8 mouse cellular contexts compared by ENCODE assay signal in genomic region chr6:34988081-34988761, GRCm38 (mm10). TPM values are rescaled to one million over a fixed set of nuclear protein-coding genes. Genes with fewer than 3 reads are reported as not detected.
DNase-seq lines count a peak whose midpoint lies in the region; ATAC-seq lines count a peak whose summit lies in the region.

Gene Slc23a4 (minus strand): TSS chr6:34988404.

- H3K36me3 ChIP-seq in heart, embryonic 11.5 days (ENCODE audit: control insufficient read depth, insufficient read depth, low read length) = no peaks in the 10 kb centered on the region
- H3K36me3 ChIP-seq in embryonic facial prominence, embryonic 11.5 days (replicated peaks; ENCODE audit: control insufficient read depth, insufficient read depth, low read depth, low read length) = no peaks in the 10 kb centered on the region
- H3K36me3 ChIP-seq in limb, embryonic 10.5 days = no peaks in the 10 kb centered on the region
- no peaks in the 10 kb centered on the region for H3K36me3 ChIP-seq in neural tube, embryonic 11.5 days (ENCODE audit: control insufficient read depth, insufficient read depth, low read length)

- H3K9ac ChIP-seq in heart, embryonic 11.5 days (ENCODE audit: low read depth, low read length) = peak within 1 kb of the TSS; percentile 30; the same call in 1 of the 2 replicates
- 0 out of 2 replicates have a peak within 1 kb of the TSS, but pooled peaks have one; percentile 10 for H3K9ac ChIP-seq in embryonic facial prominence, embryonic 11.5 days (replicated peaks; ENCODE audit: low read length)
- no peak within 1 kb of the TSS; the same call in 1 of the 2 replicates for H3K9ac ChIP-seq in neural tube, embryonic 11.5 days (ENCODE audit: low read length)

- no peak for DNase-seq in heart, postnatal 25 days (ENCODE audit: low spot score)
- peak; percentile 53 for DNase-seq in embryonic facial prominence, embryonic 11.5 days (ENCODE audit: low spot score)
- peak; percentile 46 for DNase-seq in limb, embryonic 10.5 days (ENCODE audit: low spot score)
- DNase-seq in neural tube, embryonic 11.5 days (ENCODE audit: low spot score) = peak; percentile 40
- no peak for DNase-seq in cerebellum, postnatal 36 days
- no peak for DNase-seq in kidney, postnatal 36 days

- ATAC-seq in heart, embryonic 11.5 days (replicated peaks; ENCODE audit: insufficient number of reproducible peaks, low FRiP score, low TSS enrichment) = no peak
- ATAC-seq in embryonic facial prominence, embryonic 11.5 days (replicated peaks; ENCODE audit: insufficient number of reproducible peaks, low FRiP score, low TSS enrichment, low read depth) = no peak
- no peak for ATAC-seq in neural tube, embryonic 11.5 days (ENCODE audit: insufficient read depth, low FRiP score, low TSS enrichment)
- no peak for ATAC-seq in frontal cortex, adult (ENCODE audit: low TSS enrichment)

- no peaks in the 10 kb centered on the region for H3K27me3 ChIP-seq in heart, embryonic 11.5 days (ENCODE audit: control insufficient read depth, insufficient read depth, low read length)
- no peaks in the 10 kb centered on the region for H3K27me3 ChIP-seq in embryonic facial prominence, embryonic 11.5 days (ENCODE audit: control insufficient read depth, insufficient read depth, low read length)
- H3K27me3 ChIP-seq in limb, embryonic 10.5 days (ENCODE audit: low read depth, poor library complexity, severe bottlenecking) = 0 out of 2 replicates have a peak, but pooled peaks cover 5% of the 10 kb centered on the region
- no peaks in the 10 kb centered on the region for H3K27me3 ChIP-seq in neural tube, embryonic 11.5 days (ENCODE audit: control insufficient read depth, insufficient read depth, low read length)

- intact Hi-C loops in heart, postnatal 25 days (cut with DNase I) = no loop called here

- WGBS in heart, embryonic 11.5 days (ENCODE audit: insufficient replicate concordance) = 5% methylated on average over 20 of the region's 20 CpGs
- WGBS in embryonic facial prominence, embryonic 11.5 days = 8% methylated on average over 20 of the region's 20 CpGs
- WGBS in limb, embryonic 10.5 days = 14% methylated on average over 20 of the region's 20 CpGs
- WGBS in neural tube, embryonic 11.5 days = 12% methylated on average over 20 of the region's 20 CpGs

- no peak within 1 kb of the TSS for H3K27ac ChIP-seq in heart, embryonic 11.5 days (ENCODE audit: low read depth, low read length)
- no peak within 1 kb of the TSS for H3K27ac ChIP-seq in embryonic facial prominence, embryonic 11.5 days (replicated peaks; ENCODE audit: low read depth, low read length)
- H3K27ac ChIP-seq in limb, embryonic 10.5 days = peak within 1 kb of the TSS; percentile 39; the same call in 1 of the 2 replicates
- no peak within 1 kb of the TSS for H3K27ac ChIP-seq in neural tube, embryonic 11.5 days (ENCODE audit: low read depth, low read length)

- peaks cover 9% of the 10 kb centered on the region; the same call in 1 of the 2 replicates for H3K4me1 ChIP-seq in heart, embryonic 11.5 days (ENCODE audit: control insufficient read depth, insufficient read depth, low read length)
- 0 out of 2 replicates have a peak, but pooled peaks cover 3% of the 10 kb centered on the region for H3K4me1 ChIP-seq in embryonic facial prominence, embryonic 11.5 days (ENCODE audit: control insufficient read depth, insufficient read depth, low read length)
- H3K4me1 ChIP-seq in limb, embryonic 10.5 days = peaks cover 23% of the 10 kb centered on the region
- peaks cover 8% of the 10 kb centered on the region for H3K4me1 ChIP-seq in neural tube, embryonic 11.5 days (ENCODE audit: control insufficient read depth, insufficient read depth, low read length)

- peak within 1 kb of the TSS; percentile 53 for H3K4me2 ChIP-seq in heart, embryonic 11.5 days
- H3K4me2 ChIP-seq in embryonic facial prominence, embryonic 11.5 days (ENCODE audit: low read depth, low read length) = no peak within 1 kb of the TSS
- 0 out of 2 replicates have a peak within 1 kb of the TSS, but pooled peaks have one; percentile 9 for H3K4me2 ChIP-seq in neural tube, embryonic 11.5 days (ENCODE audit: low read depth)

- H3K4me3 ChIP-seq in heart, embryonic 11.5 days (ENCODE audit: low read depth, low read length) = no peak within 1 kb of the TSS
- no peak within 1 kb of the TSS for H3K4me3 ChIP-seq in embryonic facial prominence, embryonic 11.5 days (ENCODE audit: low read depth, low read length)
- H3K4me3 ChIP-seq in limb, embryonic 10.5 days = peak within 1 kb of the TSS; percentile 27
- no peak within 1 kb of the TSS for H3K4me3 ChIP-seq in neural tube, embryonic 11.5 days (ENCODE audit: low read depth, low read length)

- H3K9me3 ChIP-seq in heart, embryonic 11.5 days (replicated peaks; ENCODE audit: control insufficient read depth, low read length) = no peaks in the 10 kb centered on the region
- H3K9me3 ChIP-seq in embryonic facial prominence, embryonic 11.5 days (replicated peaks; ENCODE audit: control insufficient read depth, low read length) = no peaks in the 10 kb centered on the region
- H3K9me3 ChIP-seq in limb, embryonic 10.5 days (replicated peaks) = no peaks in the 10 kb centered on the region
- H3K9me3 ChIP-seq in neural tube, embryonic 11.5 days (ENCODE audit: control insufficient read depth, low read length) = no peaks in the 10 kb centered on the region

RNA-seq across cellular contexts. Expression of gene Slc23a4, which starts in this region (rescaled TPM):
- polyA plus RNA-seq in heart, embryonic 11.5 days (2014; fragmentation: Nextera tagmentation; extraction: Ambion mirVana) = 0.17 and 0.18 TPM in 2 replicates
- under 1 TPM; 0.23 to 0.50 TPM for total RNA-seq in heart, postnatal 25 days (2021)
- 0.75 TPM in 1 of 2 replicates, not detected in the other for polyA plus RNA-seq in embryonic facial prominence, embryonic 11.5 days (2014; fragmentation: Nextera tagmentation; extraction: Ambion mirVana)
- polyA plus RNA-seq in limb, embryonic 10.5 days (2016; fragmentation: Nextera tagmentation; extraction: Ambion mirVana) = 0.18 and 0.45 TPM in 2 replicates
- 0.37 and 0.77 TPM in 2 replicates for polyA plus RNA-seq in neural tube, embryonic 11.5 days (2014; fragmentation: Nextera tagmentation; extraction: Ambion mirVana)

Comparison
In these comparisons a context has a peak if more than half of its experiments do, and no peak if none do; other contexts are left out.
1. Peak in DNase-seq and H3K9ac ChIP-seq in embryonic facial prominence, embryonic 11.5 days; RNA of the gene not detected or under 1 TPM.
2. Peak in DNase-seq, H3K4me3 ChIP-seq and H3K27ac ChIP-seq in limb, embryonic 10.5 days; RNA of the gene not detected or under 1 TPM.
3. Peak in DNase-seq and H3K4me2 ChIP-seq in neural tube, embryonic 11.5 days; RNA of the gene not detected or under 1 TPM.